Mouse (Mus musculus): ENCODE data around the gene Bmp6. TPM values are rescaled to one million over a fixed set of nuclear protein-coding genes. Genes with fewer than 3 reads are reported as not detected.

Gene Bmp6
- total RNA-seq, 2 experiments from 2014 or later, result not detected

- ATAC-seq (replicated peaks; ENCODE audit: poor library complexity), result no peak
Observed at GRCm38 (mm10) chr13:38425294-38425693, 80.4 kb downstream of the Bmp6 start.

GRCm38 (mm10) chr13:38429671-38430070 lies 84.8 kb downstream of the Bmp6 start:
- no peak for ATAC-seq (replicated peaks; ENCODE audit: poor library complexity)

GRCm38 (mm10) chr13:38430075-38430474 lies 85.2 kb downstream of the Bmp6 start:
- ATAC-seq (replicated peaks; ENCODE audit: poor library complexity), result no peak

- ATAC-seq (replicated peaks; ENCODE audit: poor library complexity), result no peak
Observed at GRCm38 (mm10) chr13:38434831-38435230, 89.9 kb downstream of the Bmp6 start.

- ATAC-seq (replicated peaks; ENCODE audit: poor library complexity), result peak; percentile 48; the same call in 1 of the 2 replicates
Observed at GRCm38 (mm10) chr13:38437930-38438329, 93.0 kb downstream of the Bmp6 start.

- no peak for ATAC-seq (replicated peaks; ENCODE audit: poor library complexity)
Observed at GRCm38 (mm10) chr13:38440240-38440639, 95.3 kb downstream of the Bmp6 start.

GRCm38 (mm10) chr13:38448516-38449015 lies 103.7 kb downstream of the Bmp6 start:
- ATAC-seq (replicated peaks; ENCODE audit: poor library complexity), result no peak

- no peak for ATAC-seq (replicated peaks; ENCODE audit: poor library complexity)
Observed at GRCm38 (mm10) chr13:38450051-38450971, 105.4 kb downstream of the Bmp6 start.

GRCm38 (mm10) chr13:38451446-38451845 lies 106.5 kb downstream of the Bmp6 start:
- no peak for ATAC-seq (replicated peaks; ENCODE audit: poor library complexity)

GRCm38 (mm10) chr13:38463410-38463809 lies 118.5 kb downstream of the Bmp6 start:
- no peak for ATAC-seq (replicated peaks; ENCODE audit: poor library complexity)

- no peak for ATAC-seq (replicated peaks; ENCODE audit: poor library complexity)
Observed at GRCm38 (mm10) chr13:38470882-38471281, 126.0 kb downstream of the Bmp6 start.

- ATAC-seq (replicated peaks; ENCODE audit: poor library complexity), result no peak
Observed at GRCm38 (mm10) chr13:38472636-38473035, 127.7 kb downstream of the Bmp6 start.

GRCm38 (mm10) chr13:38473497-38473896 lies 128.6 kb downstream of the Bmp6 start:
- ATAC-seq (replicated peaks; ENCODE audit: poor library complexity), result no peak

GRCm38 (mm10) chr13:38476936-38477335 lies 132.0 kb downstream of the Bmp6 start:
- ATAC-seq (replicated peaks; ENCODE audit: poor library complexity), result no peak

- no peak for ATAC-seq (replicated peaks; ENCODE audit: poor library complexity)
Observed at GRCm38 (mm10) chr13:38481021-38481420, 136.1 kb downstream of the Bmp6 start.

- ATAC-seq (replicated peaks; ENCODE audit: poor library complexity), result no peak
Observed at GRCm38 (mm10) chr13:38484701-38485100, 139.8 kb downstream of the Bmp6 start.

- no peak for ATAC-seq (replicated peaks; ENCODE audit: poor library complexity)
Observed at GRCm38 (mm10) chr13:38486767-38487166, 141.9 kb downstream of the Bmp6 start.

- no peak for ATAC-seq (replicated peaks; ENCODE audit: poor library complexity)
Observed at GRCm38 (mm10) chr13:38496715-38497114, 151.8 kb downstream of the Bmp6 start.

GRCm38 (mm10) chr13:38501314-38501713 lies 156.4 kb downstream of the Bmp6 start:
- no peak for ATAC-seq (replicated peaks; ENCODE audit: poor library complexity)

GRCm38 (mm10) chr13:38503137-38503849 lies 158.4 kb downstream of the Bmp6 start:
- peak; percentile 81 for ATAC-seq (replicated peaks; ENCODE audit: poor library complexity)

- ATAC-seq (replicated peaks; ENCODE audit: poor library complexity), result 0 out of 2 replicates have a peak, but pooled peaks have one; percentile 16
Observed at GRCm38 (mm10) chr13:38506320-38506719, 161.4 kb downstream of the Bmp6 start.

- no peak for ATAC-seq (replicated peaks; ENCODE audit: poor library complexity)
Observed at GRCm38 (mm10) chr13:38506936-38507335, 162.0 kb downstream of the Bmp6 start.

All from megakaryocyte progenitor cell, adult 5-6 weeks (primary cell).